Mouse (Mus musculus) forebrain, embryonic 12.5 days (tissue): ENCODE measurements at regions not wholly inside any gene's neighbourhood (a gene's known extent, or its start where the extent isn't known, plus 50 kb on each side); places are given as distances from the start of the nearest gene placed in this dataset.

Experiments used
- ATAC-seq: fragments of 200-750 bp; cut with Nextera tagmentation; 2 replicates; pipeline ENCODE4 v1.8.0; 2017; ENCODE audit warnings: moderate TSS enrichment; ENCODE audit not compliant: low FRiP score
- H3K27ac ChIP-seq: fragments of 300-500 bp; sonication (generic); 2 replicates; pipeline ENCODE4 v1.5.1; 2016; ENCODE audit warnings: mild to moderate bottlenecking
- H3K27me3 ChIP-seq: fragments of 300-500 bp; sonication (generic); 2 replicates; pipeline ENCODE4 v1.6.1; 2016; ENCODE audit warnings: mild to moderate bottlenecking
- H3K36me3 ChIP-seq: fragments of 300-500 bp; sonication (generic); replicated peaks from 2 replicates; pipeline ENCODE4 v1.6.1; 2016; ENCODE audit warnings: mild to moderate bottlenecking
- H3K4me1 ChIP-seq: fragments of 300-500 bp; sonication (generic); 2 replicates; pipeline ENCODE4 v1.6.1; 2016
- H3K4me2 ChIP-seq: fragments of 300-500 bp; sonication (generic); 2 replicates; pipeline ENCODE4 v1.6.1; 2016; ENCODE audit warnings: mild to moderate bottlenecking, moderate library complexity
- H3K4me3 ChIP-seq: fragments of 300-500 bp; sonication (generic); replicated peaks from 2 replicates; pipeline ENCODE4 v1.5.1; 2016; ENCODE audit warnings: mild to moderate bottlenecking
- H3K9ac ChIP-seq: fragments of 300-500 bp; sonication (generic); 2 replicates; pipeline ENCODE4 v1.6.1; 2016; ENCODE audit warnings: mild to moderate bottlenecking
- H3K9me3 ChIP-seq: fragments of 300-500 bp; sonication (generic); 2 replicates; pipeline ENCODE4 v1.6.1; 2016
- WGBS: fragments of 180-500 bp; shearing (Covaris S2); methylation state at CpG from one replicate; pipeline ENCODE4 v1.1.7; 2016; 5-methylcytosine and 5-hydroxymethylcytosine counted together

DNA sequence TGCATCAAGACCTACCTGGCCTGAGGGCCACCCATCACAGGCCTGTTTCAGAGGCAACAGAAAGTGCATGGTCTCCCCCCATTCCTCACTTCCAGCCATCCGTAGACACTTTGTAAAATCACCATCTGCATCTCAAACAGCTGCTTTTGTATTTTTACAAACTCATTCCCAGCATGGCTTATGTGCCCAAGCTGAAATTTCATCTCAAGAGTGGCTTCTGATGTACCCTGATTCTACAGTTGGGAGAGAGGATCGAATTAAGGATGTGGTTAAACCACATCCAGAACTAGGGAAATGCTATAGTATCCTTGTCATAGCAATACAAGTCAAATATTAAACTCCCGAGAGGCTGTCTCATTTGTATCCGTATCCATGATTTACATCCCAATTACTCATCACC is 221.5 kb downstream of the Qk start:
- Histone ChIP-seq H3K4me3 (no peak overlapping the region), H3K27me3 (no peaks in the 10 kb centered on the region), H3K4me1 (no peaks in the 10 kb centered on the region), H3K9me3 (no peaks in the 10 kb centered on the region), H3K27ac (no peak overlapping the region), H3K4me2 (no peak overlapping the region), H3K36me3 (no peaks in the 10 kb centered on the region), H3K9ac (no peak overlapping the region)
- 78% methylated on average over 4 of the region's 4 CpGs for WGBS
- ATAC-seq = no peak

- no peak overlapping the region for H3K9ac ChIP-seq
- no peaks in the 10 kb centered on the region for H3K27me3 ChIP-seq
- H3K9me3 ChIP-seq = no peaks in the 10 kb centered on the region
- no peaks in the 10 kb centered on the region for H3K36me3 ChIP-seq
- H3K4me3 ChIP-seq = no peak overlapping the region
- H3K4me1 ChIP-seq = no peaks in the 10 kb centered on the region
- H3K4me2 ChIP-seq = no peak overlapping the region
- ATAC-seq = no peak
- no peak overlapping the region for H3K27ac ChIP-seq
These were observed 222.0 kb downstream of the Qk start for GRCm38 (mm10) chr17:10097691-10098090.

DNA sequence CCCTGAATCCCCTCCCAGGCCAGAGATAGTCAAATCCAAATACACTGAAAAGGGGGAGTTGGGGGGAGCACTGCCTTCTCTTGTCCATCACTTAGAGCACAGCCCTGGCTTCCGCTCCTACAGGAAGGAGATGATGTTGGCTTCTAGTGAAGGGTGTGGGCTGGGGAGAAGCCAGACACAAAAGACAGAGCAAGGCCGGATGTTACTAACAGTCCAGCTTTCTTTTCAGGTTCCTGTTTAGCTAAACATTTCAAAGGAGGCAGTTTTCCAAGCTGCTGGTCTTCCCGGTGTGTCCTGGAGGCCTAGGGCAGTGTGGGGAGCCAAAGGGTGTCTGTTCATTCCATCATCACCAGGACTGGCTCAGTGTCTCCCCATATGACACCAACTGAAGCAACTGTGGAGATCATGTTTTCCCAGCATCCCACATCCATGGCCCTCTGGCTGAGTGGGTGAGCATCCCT is 223.8 kb downstream of the Qk start:
- ATAC-seq = no peak
- Histone ChIP-seq H3K4me1 (no peaks in the 10 kb centered on the region), H3K9me3 (no peaks in the 10 kb centered on the region), H3K27ac (no peak overlapping the region), H3K4me3 (no peak overlapping the region), H3K36me3 (no peaks in the 10 kb centered on the region), H3K9ac (no peak overlapping the region), H3K27me3 (no peaks in the 10 kb centered on the region), H3K4me2 (no peak overlapping the region)
- WGBS = 83% methylated on average over 3 of the region's 3 CpGs

DNA sequence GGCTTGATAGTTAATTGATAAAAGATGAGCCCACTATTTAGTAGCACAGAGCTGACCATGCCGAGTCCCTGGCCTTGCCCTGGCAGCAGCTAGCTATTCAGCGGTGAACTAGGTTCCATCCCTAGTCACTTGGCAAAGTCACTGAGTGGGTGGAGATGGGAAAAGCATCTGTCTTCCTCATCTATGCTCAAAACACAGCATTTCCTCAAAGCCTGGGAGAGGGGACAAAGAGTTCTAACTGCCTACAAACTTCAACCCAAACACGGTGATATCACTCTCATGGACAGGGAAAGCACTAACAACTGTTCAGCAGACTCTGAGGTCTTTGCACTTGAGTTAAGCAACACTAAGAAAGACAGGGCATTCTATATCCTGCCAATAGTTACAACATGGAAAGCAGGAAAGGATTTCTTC is 225.5 kb downstream of the Qk start:
- no peaks in the 10 kb centered on the region for H3K4me1 ChIP-seq
- no peaks in the 10 kb centered on the region for H3K9me3 ChIP-seq
- H3K4me3 ChIP-seq = no peak overlapping the region
- no peak overlapping the region for H3K9ac ChIP-seq
- no peaks in the 10 kb centered on the region for H3K27me3 ChIP-seq
- H3K4me2 ChIP-seq = no peak overlapping the region
- WGBS = 93% methylated on average over 3 of the region's 3 CpGs
- no peak overlapping the region for H3K27ac ChIP-seq
- ATAC-seq = no peak
- H3K36me3 ChIP-seq = no peaks in the 10 kb centered on the region

GRCm38 (mm10) chr17:10093437-10094107 is 226.1 kb downstream of the Qk start:
- ATAC-seq = no peak
- H3K4me1 ChIP-seq = no peaks in the 10 kb centered on the region
- no peak overlapping the region for H3K9ac ChIP-seq
- no peaks in the 10 kb centered on the region for H3K9me3 ChIP-seq
- no peak overlapping the region for H3K4me2 ChIP-seq
- no peak overlapping the region for H3K4me3 ChIP-seq
- WGBS = 86% methylated on average over 8 of the region's 8 CpGs
- no peak overlapping the region for H3K27ac ChIP-seq
- no peaks in the 10 kb centered on the region for H3K36me3 ChIP-seq
- no peaks in the 10 kb centered on the region for H3K27me3 ChIP-seq

DNA sequence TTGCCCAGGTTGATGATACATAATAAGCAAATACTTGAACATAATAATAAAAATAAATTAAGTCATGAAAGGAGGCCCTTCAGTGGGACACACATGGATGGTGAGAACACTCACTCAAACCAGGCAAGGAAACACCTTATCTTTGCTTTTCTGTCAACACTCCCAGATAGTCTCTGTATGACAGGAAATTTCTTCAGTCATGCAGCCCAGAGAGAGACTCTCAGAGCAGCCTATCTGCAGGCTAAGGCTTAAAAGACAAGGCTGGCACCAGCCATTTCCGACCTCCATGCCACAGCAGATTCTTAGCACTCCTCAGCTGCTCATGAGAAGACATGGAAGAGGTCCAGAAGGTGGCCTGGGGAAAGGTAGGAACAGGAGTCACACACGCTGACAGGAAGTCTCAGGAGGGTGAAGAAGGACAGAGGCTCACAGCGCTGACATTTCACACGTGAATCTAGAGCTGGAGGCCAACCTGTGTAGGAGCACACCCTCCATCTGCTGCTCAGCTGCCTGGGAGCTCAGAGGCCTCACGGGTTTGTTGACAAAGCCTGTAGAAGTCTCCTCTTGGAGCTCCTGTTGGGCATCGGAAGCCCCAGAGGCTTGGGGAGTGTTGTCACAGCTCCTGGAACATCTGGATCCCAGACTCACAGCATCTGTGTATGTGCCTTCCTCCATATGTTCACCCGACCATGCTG is 232.3 kb downstream of the Qk start:
- H3K4me2 ChIP-seq = no peak overlapping the region
- 86% methylated on average over 7 of the region's 7 CpGs for WGBS
- no peaks in the 10 kb centered on the region for H3K4me1 ChIP-seq
- H3K9ac ChIP-seq = no peak overlapping the region
- no peaks in the 10 kb centered on the region for H3K36me3 ChIP-seq
- ATAC-seq = no peak
- no peaks in the 10 kb centered on the region for H3K9me3 ChIP-seq
- no peaks in the 10 kb centered on the region for H3K27me3 ChIP-seq
- H3K27ac ChIP-seq = no peak overlapping the region
- H3K4me3 ChIP-seq = no peak overlapping the region

- ATAC-seq = no peak
- no peak overlapping the region for H3K27ac ChIP-seq
- WGBS = 94% methylated on average over 2 of the region's 2 CpGs
These were observed 233.1 kb downstream of the Qk start for GRCm38 (mm10) chr17:10086558-10086957.

DNA sequence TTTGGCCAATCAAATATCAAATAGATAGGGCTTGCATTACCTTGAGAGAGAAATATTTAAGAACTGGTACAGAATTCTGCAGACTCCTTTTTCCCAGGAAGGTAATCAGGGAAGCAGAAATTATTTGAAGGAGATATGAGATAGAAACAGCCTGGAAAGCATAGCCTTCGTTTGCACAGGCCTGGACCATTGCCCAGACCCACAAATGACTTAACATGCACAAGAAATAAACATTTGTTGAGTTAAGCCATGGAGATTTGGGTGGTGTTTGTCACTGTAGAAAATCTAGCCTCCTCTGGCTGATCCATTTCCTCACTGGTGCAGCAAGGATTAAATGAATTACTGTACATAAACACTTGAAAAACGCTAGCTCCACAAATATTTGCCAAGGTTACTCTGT is 233.5 kb downstream of the Qk start:
- Histone ChIP-seq H3K36me3 (no peaks in the 10 kb centered on the region), H3K9me3 (no peaks in the 10 kb centered on the region), H3K4me2 (no peak overlapping the region), H3K27me3 (no peaks in the 10 kb centered on the region), H3K4me1 (no peaks in the 10 kb centered on the region), H3K9ac (no peak overlapping the region), H3K27ac (no peak overlapping the region), H3K4me3 (no peak overlapping the region)
- 82% methylated on average over 2 of the region's 2 CpGs for WGBS
- ATAC-seq = no peak

More at GRCm38 (mm10) chr17:10086558-10086957, 233.1 kb downstream of the Qk start:
- Histone ChIP-seq H3K4me2 (no peak overlapping the region), H3K9me3 (no peaks in the 10 kb centered on the region), H3K27me3 (no peaks in the 10 kb centered on the region), H3K4me1 (no peaks in the 10 kb centered on the region), H3K36me3 (no peaks in the 10 kb centered on the region), H3K4me3 (no peak overlapping the region), H3K9ac (no peak overlapping the region)

DNA sequence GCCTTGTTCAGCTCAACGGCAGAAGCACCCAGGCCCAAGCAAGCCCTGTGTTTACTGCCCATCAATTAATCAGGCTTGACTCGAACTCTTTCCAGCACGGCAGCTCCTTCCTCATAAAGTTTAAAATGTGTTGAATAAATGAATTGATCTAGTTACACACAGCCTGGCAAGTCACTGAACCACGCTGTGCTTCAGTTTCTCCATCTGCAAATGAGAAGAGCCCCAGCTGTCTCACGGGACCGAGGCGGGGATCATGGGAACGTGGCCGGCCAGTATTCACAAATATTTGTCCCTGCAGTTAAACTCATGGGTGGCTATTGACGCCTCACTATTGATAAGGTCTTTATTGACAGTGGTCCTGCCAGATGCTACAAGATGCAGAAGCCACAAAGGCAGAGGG is 237.9 kb downstream of the Qk start:
- no peak overlapping the region for H3K27ac ChIP-seq
- no peak overlapping the region for H3K4me3 ChIP-seq
- no peak overlapping the region for H3K4me2 ChIP-seq
- H3K9me3 ChIP-seq = no peaks in the 10 kb centered on the region
- H3K27me3 ChIP-seq = no peaks in the 10 kb centered on the region
- H3K36me3 ChIP-seq = no peaks in the 10 kb centered on the region
- no peak overlapping the region for H3K9ac ChIP-seq
- ATAC-seq = no peak
- H3K4me1 ChIP-seq = peaks cover 7% of the 10 kb centered on the region; the same call in 1 of the 2 replicates
- 76% methylated on average over 10 of the region's 10 CpGs for WGBS

DNA sequence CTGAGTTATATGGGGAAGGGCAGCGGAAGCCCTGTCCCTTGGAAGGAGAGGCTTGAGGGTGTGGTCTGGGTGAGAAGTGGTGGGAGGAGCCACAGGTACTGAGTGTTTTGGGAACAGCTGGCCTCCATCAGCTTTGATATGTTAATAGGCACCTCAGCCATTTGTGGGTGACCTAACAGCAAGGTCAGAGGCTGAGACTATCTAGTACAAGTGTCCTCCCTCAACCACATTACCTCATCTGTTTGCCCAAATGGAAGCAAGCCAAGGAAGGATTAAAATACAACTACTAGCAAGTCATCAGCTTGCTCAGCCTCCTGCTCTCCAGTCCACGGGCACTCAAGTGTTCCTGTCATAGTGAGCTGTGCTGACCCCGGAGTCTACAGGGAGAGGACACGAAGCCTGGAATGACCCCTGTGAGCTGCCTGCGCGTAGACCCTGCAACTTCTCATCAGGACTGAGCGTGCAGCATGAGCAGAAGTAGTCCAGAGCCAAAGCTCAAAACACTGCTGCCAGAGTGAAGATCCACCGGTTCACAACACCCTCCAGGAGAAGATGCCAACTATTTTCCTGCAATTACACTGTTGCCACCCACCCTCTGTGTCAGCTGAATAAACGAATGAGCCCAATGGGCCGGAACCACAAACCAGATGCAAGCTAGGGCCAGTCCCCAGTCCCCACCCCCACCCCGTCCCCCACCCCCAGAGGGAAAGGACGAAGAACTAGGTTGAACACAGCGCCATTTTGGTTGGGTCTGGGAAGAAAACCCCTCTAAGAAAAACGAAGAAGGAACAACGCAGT is 239.6 kb downstream of the Qk start:
- Histone ChIP-seq H3K4me1 (peaks cover 7% of the 10 kb centered on the region; the same call in 1 of the 2 replicates), H3K4me3 (no peak overlapping the region), H3K9ac (no peak overlapping the region), H3K27me3 (no peaks in the 10 kb centered on the region), H3K27ac (no peak overlapping the region), H3K9me3 (no peaks in the 10 kb centered on the region), H3K4me2 (no peak overlapping the region), H3K36me3 (no peaks in the 10 kb centered on the region)
- 89% methylated on average over 15 of the region's 15 CpGs for WGBS
- ATAC-seq = no peak

DNA sequence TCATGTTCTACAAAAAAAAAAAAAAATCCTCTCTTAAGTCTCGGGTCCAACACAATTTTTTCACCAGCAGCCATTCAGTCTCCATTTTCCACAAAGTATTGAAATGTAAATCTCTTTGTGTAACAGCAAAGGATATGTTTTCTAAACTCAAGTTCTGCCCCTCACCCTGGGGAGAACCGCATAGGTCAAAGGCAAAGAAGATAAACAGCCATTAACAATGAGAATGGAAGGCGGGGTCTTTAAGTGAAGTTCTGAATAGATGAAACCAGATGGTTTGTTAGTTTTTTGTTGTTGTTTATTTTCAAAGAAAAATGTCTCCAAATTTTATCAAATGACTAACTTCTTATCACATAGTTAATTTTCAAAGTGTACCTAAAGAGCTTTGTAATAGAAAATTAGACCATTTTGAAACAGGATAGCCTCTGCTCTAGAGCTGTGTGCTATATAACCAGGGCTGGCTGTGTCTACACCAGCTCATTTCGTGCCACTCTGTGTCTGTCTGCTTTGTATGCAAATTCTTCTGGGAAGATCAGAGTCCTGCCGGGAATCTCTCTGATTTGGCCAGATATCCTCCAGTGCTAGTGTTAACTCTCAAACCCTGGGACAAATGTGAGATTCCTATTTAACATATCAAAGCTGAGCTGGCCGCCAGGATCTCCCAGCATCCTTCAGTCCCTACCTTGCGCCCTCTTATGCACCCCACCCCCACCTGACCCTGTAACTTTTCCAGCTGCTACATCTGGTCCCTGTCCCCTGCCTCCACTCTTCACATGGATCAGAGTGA is 240.9 kb downstream of the Qk start:
- Histone ChIP-seq H3K36me3 (no peaks in the 10 kb centered on the region), H3K27ac (no peak overlapping the region), H3K4me3 (no peak overlapping the region), H3K9ac (no peak overlapping the region), H3K4me2 (no peak overlapping the region), H3K27me3 (no peaks in the 10 kb centered on the region), H3K9me3 (no peaks in the 10 kb centered on the region), H3K4me1 (peaks cover 7% of the 10 kb centered on the region; the same call in 1 of the 2 replicates)
- no peak for ATAC-seq
- 33% methylated on average over 7 of the region's 7 CpGs for WGBS

DNA sequence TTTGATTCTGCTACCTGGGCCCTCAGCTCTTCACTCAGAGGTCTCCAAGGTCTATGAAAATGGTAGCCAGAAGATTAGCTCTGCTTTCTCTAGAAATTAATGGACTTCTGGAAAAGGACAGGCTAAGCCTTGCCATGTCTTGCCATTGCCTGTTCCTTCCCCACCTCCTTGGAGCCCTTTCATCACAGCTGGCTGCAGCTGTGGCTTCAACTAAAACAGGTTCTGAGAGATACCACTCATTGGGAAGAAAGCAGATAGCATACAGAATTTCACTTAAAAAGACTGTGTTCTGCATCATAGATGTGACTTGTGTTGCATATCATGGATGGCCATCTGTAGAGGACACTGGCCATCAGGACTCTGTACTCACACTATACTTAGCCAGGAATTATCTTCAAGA is 246.4 kb downstream of the Qk start:
- H3K4me2 ChIP-seq = no peak overlapping the region
- ATAC-seq = no peak
- no peak overlapping the region for H3K27ac ChIP-seq
- no peak overlapping the region for H3K4me3 ChIP-seq
- H3K4me1 ChIP-seq = no peaks in the 10 kb centered on the region
- H3K9me3 ChIP-seq = no peaks in the 10 kb centered on the region
- H3K9ac ChIP-seq = no peak overlapping the region
- H3K36me3 ChIP-seq = no peaks in the 10 kb centered on the region
- no peaks in the 10 kb centered on the region for H3K27me3 ChIP-seq
